Mouse (Mus musculus): ENCODE measurements around the gene Slc6a16.

Gene Slc6a16

GRCm38 (mm10) chr7:45312686-45313453, 72.0 kb downstream of the Slc6a16 start:
- no peak for DNase-seq (ENCODE audit: low spot score)

GRCm38 (mm10) chr7:45313495-45313894, 72.6 kb downstream of the Slc6a16 start:
- no peak for DNase-seq (ENCODE audit: low spot score)

GRCm38 (mm10) chr7:45315182-45315701, 74.4 kb downstream of the Slc6a16 start:
- no peak for DNase-seq (ENCODE audit: low spot score)

- no peak for DNase-seq (ENCODE audit: low spot score)
Observed at GRCm38 (mm10) chr7:45316536-45316935, 75.7 kb downstream of the Slc6a16 start.

GRCm38 (mm10) chr7:45322245-45322644, 81.4 kb downstream of the Slc6a16 start:
- no peak for DNase-seq (ENCODE audit: low spot score)

Measured in testis, postnatal 10 days (tissue).